Mouse (Mus musculus): ENCODE measurements around the gene Tmem144. TPM values are rescaled to one million over a fixed set of nuclear protein-coding genes. Genes with fewer than 3 reads are reported as not detected.

The Tmem144 gene
- polyA plus RNA-seq, 1 experiment from 2014 or later, result 2.0 TPM

GRCm38 (mm10) chr3:79886357-79887091, 34.0 kb upstream of the Tmem144 start:
- Histone ChIP-seq H3K9ac (ENCODE audit: low read length) (no peak overlapping the region), H3K4me2 (no peak overlapping the region), H3K27ac (ENCODE audit: low read depth, low read length) (no peak overlapping the region), H3K4me1 (ENCODE audit: control insufficient read depth, insufficient read depth, low read length) (no peaks in the 10 kb centered on the region), H3K4me3 (ENCODE audit: low read depth, low read length) (no peak overlapping the region), H3K27me3 (ENCODE audit: control insufficient read depth, insufficient read depth, low read length) (no peaks in the 10 kb centered on the region), H3K9me3 (ENCODE audit: control insufficient read depth, low read length) (no peaks in the 10 kb centered on the region), H3K36me3 (ENCODE audit: control insufficient read depth, insufficient read depth, low read length) (no peaks in the 10 kb centered on the region)
- no peak for ATAC-seq (ENCODE audit: low FRiP score)
- 90% methylated on average over 23 of the region's 23 CpGs for WGBS
- DNase-seq (ENCODE audit: low spot score, missing footprints), result no peak

GRCm38 (mm10) chr3:79885686-79886356, 33.2 kb upstream of the Tmem144 start:
- Histone ChIP-seq H3K36me3 (ENCODE audit: control insufficient read depth, insufficient read depth, low read length) (no peaks in the 10 kb centered on the region), H3K4me3 (ENCODE audit: low read depth, low read length) (no peak overlapping the region), H3K4me1 (ENCODE audit: control insufficient read depth, insufficient read depth, low read length) (no peaks in the 10 kb centered on the region), H3K4me2 (no peak overlapping the region), H3K27me3 (ENCODE audit: control insufficient read depth, insufficient read depth, low read length) (no peaks in the 10 kb centered on the region), H3K9me3 (ENCODE audit: control insufficient read depth, low read length) (no peaks in the 10 kb centered on the region), H3K9ac (ENCODE audit: low read length) (no peak overlapping the region), H3K27ac (ENCODE audit: low read depth, low read length) (no peak overlapping the region)
- 82% methylated on average over 19 of the region's 19 CpGs for WGBS
- DNase-seq (ENCODE audit: low spot score, missing footprints), result no peak
- no peak for ATAC-seq (ENCODE audit: low FRiP score)

DNA sequence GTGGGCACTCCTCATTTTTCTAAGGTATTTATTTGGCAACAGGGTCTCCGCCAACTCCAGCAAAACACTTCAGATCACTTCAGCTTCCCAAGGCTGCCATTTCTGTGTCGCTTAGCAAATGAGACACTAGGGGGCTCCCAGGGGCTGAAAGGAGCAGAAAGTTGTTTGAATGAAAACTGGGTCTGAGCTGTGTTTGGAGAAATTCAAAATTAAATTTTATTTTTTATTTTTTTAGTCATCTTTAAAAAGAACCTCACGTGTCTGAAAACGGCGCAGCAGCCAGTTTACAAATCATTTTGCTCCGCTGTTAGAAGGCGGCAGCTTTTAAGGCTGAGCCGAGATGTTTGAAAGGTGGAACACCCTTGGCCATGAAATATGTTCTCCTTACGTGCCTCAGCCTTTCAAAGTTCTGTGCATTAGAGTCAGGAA, 32.2 kb upstream of the Tmem144 start:
- ATAC-seq (ENCODE audit: low FRiP score) (0 out of 2 replicates have a peak, but pooled peaks have one; percentile 10), DNase-seq (ENCODE audit: low spot score, missing footprints) (peak; percentile 89)
- Histone ChIP-seq H3K9me3 (ENCODE audit: control insufficient read depth, low read length) (no peaks in the 10 kb centered on the region), H3K36me3 (ENCODE audit: control insufficient read depth, insufficient read depth, low read length) (no peaks in the 10 kb centered on the region), H3K4me3 (ENCODE audit: low read depth, low read length) (no peak overlapping the region), H3K4me2 (no peak overlapping the region), H3K4me1 (ENCODE audit: control insufficient read depth, insufficient read depth, low read length) (no peaks in the 10 kb centered on the region), H3K27me3 (ENCODE audit: control insufficient read depth, insufficient read depth, low read length) (no peaks in the 10 kb centered on the region), H3K27ac (ENCODE audit: low read depth, low read length) (no peak overlapping the region), H3K9ac (ENCODE audit: low read length) (no peak overlapping the region)
- 53% methylated on average over 9 of the region's 9 CpGs for WGBS

GRCm38 (mm10) chr3:79884305-79884704, 31.7 kb upstream of the Tmem144 start, which contains the start of gene Fam198b:
Gene Fam198b (plus strand): TSS chr3:79884533.
- Histone ChIP-seq H3K4me3 (ENCODE audit: low read depth, low read length) (no peak within 1 kb of the TSS), H3K36me3 (ENCODE audit: control insufficient read depth, insufficient read depth, low read length) (no peaks in the 10 kb centered on the region), H3K4me1 (ENCODE audit: control insufficient read depth, insufficient read depth, low read length) (no peaks in the 10 kb centered on the region; the same call in 1 of the 2 replicates), H3K9me3 (ENCODE audit: control insufficient read depth, low read length) (no peaks in the 10 kb centered on the region), H3K9ac (ENCODE audit: low read length) (no peak within 1 kb of the TSS), H3K27me3 (ENCODE audit: control insufficient read depth, insufficient read depth, low read length) (no peaks in the 10 kb centered on the region), H3K4me2 (no peak within 1 kb of the TSS), H3K27ac (ENCODE audit: low read depth, low read length) (no peak within 1 kb of the TSS)
- DNase-seq (ENCODE audit: low spot score, missing footprints) (no peak), ATAC-seq (ENCODE audit: low FRiP score) (0 out of 2 replicates have a peak, but pooled peaks have one; percentile 15)
- 66% methylated on average over 5 of the region's 5 CpGs for WGBS

- Histone ChIP-seq H3K4me3 (ENCODE audit: low read depth, low read length) (no peak overlapping the region), H3K9me3 (ENCODE audit: control insufficient read depth, low read length) (no peaks in the 10 kb centered on the region), H3K9ac (ENCODE audit: low read length) (no peak overlapping the region), H3K4me2 (no peak overlapping the region), H3K4me1 (ENCODE audit: control insufficient read depth, insufficient read depth, low read length) (peaks cover 5% of the 10 kb centered on the region), H3K27me3 (ENCODE audit: control insufficient read depth, insufficient read depth, low read length) (no peaks in the 10 kb centered on the region), H3K36me3 (ENCODE audit: control insufficient read depth, insufficient read depth, low read length) (no peaks in the 10 kb centered on the region), H3K27ac (ENCODE audit: low read depth, low read length) (no peak overlapping the region)
- DNase-seq (ENCODE audit: low spot score, missing footprints) (peak; percentile 87), ATAC-seq (ENCODE audit: low FRiP score) (peak; percentile 59; the same call in 1 of the 2 replicates)
- 44% methylated on average over 7 of the region's 7 CpGs for WGBS
Measured at GRCm38 (mm10) chr3:79883092-79883491, 30.5 kb upstream of the Tmem144 start.

DNA sequence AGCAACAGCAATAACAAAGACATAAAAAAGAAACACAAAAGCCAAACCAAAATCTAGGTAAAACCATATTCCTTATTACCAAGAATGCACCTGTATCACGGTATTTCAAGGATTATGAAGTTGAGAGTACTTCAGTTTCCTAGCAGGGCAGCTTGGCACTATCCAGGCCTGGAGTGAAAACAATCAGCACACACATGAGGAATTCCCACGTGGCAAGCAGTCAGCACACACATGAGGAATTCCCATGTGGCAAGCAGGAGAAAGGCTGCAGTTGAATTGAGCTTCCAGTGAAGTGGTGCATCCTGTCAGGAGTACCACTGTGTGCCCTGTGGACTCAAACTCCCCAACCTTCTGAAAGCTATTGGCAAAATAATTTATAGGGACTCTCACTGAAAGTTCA, 29.1 kb upstream of the Tmem144 start:
- Histone ChIP-seq H3K27ac (ENCODE audit: low read depth, low read length) (no peak overlapping the region), H3K4me3 (ENCODE audit: low read depth, low read length) (no peak overlapping the region), H3K4me1 (ENCODE audit: control insufficient read depth, insufficient read depth, low read length) (peaks cover 5% of the 10 kb centered on the region), H3K4me2 (no peak overlapping the region), H3K36me3 (ENCODE audit: control insufficient read depth, insufficient read depth, low read length) (no peaks in the 10 kb centered on the region), H3K9ac (ENCODE audit: low read length) (no peak overlapping the region), H3K9me3 (ENCODE audit: control insufficient read depth, low read length) (no peaks in the 10 kb centered on the region), H3K27me3 (ENCODE audit: control insufficient read depth, insufficient read depth, low read length) (no peaks in the 10 kb centered on the region)
- ATAC-seq (ENCODE audit: low FRiP score), result no peak
- DNase-seq (ENCODE audit: low spot score, missing footprints), result no peak
- 56% methylated on average over 2 of the region's 2 CpGs for WGBS

DNA sequence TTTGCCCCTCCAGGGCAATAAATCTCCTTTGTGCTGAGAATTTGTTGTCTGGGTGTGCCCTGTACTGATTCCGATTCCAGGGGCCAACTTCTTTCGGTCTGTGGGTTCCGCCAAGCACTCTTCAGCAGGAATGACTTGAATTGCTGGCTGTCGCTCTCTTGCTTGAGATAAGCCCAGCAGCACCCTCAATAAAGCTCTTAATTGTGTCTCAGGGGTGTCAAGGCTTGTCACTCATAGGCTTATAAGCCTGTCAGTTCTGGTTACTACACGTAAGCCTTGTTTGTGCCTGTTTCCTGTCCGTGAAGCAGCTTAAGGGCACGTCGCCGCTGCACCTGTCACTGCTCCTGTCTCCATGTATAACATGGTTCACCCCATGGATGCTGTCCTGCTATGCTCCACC, 26.7 kb upstream of the Tmem144 start:
- Histone ChIP-seq H3K27me3 (ENCODE audit: control insufficient read depth, insufficient read depth, low read length) (no peaks in the 10 kb centered on the region), H3K36me3 (ENCODE audit: control insufficient read depth, insufficient read depth, low read length) (no peaks in the 10 kb centered on the region), H3K4me3 (ENCODE audit: low read depth, low read length) (no peak overlapping the region), H3K4me1 (ENCODE audit: control insufficient read depth, insufficient read depth, low read length) (peaks cover 5% of the 10 kb centered on the region), H3K9ac (ENCODE audit: low read length) (no peak overlapping the region), H3K9me3 (ENCODE audit: control insufficient read depth, low read length) (no peaks in the 10 kb centered on the region), H3K4me2 (no peak overlapping the region), H3K27ac (ENCODE audit: low read depth, low read length) (no peak overlapping the region)
- ATAC-seq (ENCODE audit: low FRiP score), result peak; percentile 49; the same call in 1 of the 2 replicates
- DNase-seq (ENCODE audit: low spot score, missing footprints), result no peak
- WGBS, result 46% methylated on average over 9 of the region's 9 CpGs

DNA sequence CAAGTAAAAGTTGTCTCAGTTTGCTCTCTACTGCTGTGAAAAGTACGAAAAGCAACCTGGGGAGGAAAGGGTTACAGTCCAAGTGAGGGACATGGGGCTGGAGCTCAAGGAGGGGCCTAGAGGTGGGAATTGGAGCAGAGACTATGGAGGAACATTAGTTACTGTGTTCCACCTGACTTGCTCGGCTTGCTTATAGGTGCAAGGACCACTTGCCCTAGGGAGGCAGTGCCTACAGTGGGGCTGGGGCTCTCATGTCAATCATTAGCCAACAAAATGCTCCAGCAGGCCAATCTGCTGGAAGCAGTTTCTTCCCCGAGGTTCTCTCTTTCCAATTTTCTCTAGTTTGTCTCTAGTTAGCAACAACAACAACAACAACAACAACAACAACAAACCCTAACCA, 25.8 kb upstream of the Tmem144 start:
- no peak for DNase-seq (ENCODE audit: low spot score, missing footprints)
- H3K36me3 ChIP-seq (ENCODE audit: control insufficient read depth, insufficient read depth, low read length), result no peaks in the 10 kb centered on the region
- WGBS, result 82% methylated on average over 3 of the region's 3 CpGs
- no peak for ATAC-seq (ENCODE audit: low FRiP score)
- H3K9ac ChIP-seq (ENCODE audit: low read length), result no peak overlapping the region
- H3K4me2 ChIP-seq, result no peak overlapping the region
- no peaks in the 10 kb centered on the region for H3K9me3 ChIP-seq (ENCODE audit: control insufficient read depth, low read length)
- no peak overlapping the region for H3K4me3 ChIP-seq (ENCODE audit: low read depth, low read length)
- peaks cover 5% of the 10 kb centered on the region for H3K4me1 ChIP-seq (ENCODE audit: control insufficient read depth, insufficient read depth, low read length)
- no peaks in the 10 kb centered on the region for H3K27me3 ChIP-seq (ENCODE audit: control insufficient read depth, insufficient read depth, low read length)
- no peak overlapping the region for H3K27ac ChIP-seq (ENCODE audit: low read depth, low read length)

- Histone ChIP-seq H3K27me3 (ENCODE audit: control insufficient read depth, insufficient read depth, low read length) (no peaks in the 10 kb centered on the region), H3K27ac (ENCODE audit: low read depth, low read length) (no peak overlapping the region), H3K9ac (ENCODE audit: low read length) (no peak overlapping the region), H3K4me2 (no peak overlapping the region), H3K4me3 (ENCODE audit: low read depth, low read length) (no peak overlapping the region), H3K9me3 (ENCODE audit: control insufficient read depth, low read length) (no peaks in the 10 kb centered on the region), H3K36me3 (ENCODE audit: control insufficient read depth, insufficient read depth, low read length) (no peaks in the 10 kb centered on the region), H3K4me1 (ENCODE audit: control insufficient read depth, insufficient read depth, low read length) (peaks cover 5% of the 10 kb centered on the region)
- WGBS, result 94% methylated on average over 5 of the region's 5 CpGs
- DNase-seq (ENCODE audit: low spot score, missing footprints) (no peak), ATAC-seq (ENCODE audit: low FRiP score) (no peak)
Measured at GRCm38 (mm10) chr3:79875471-79875870, 22.9 kb upstream of the Tmem144 start.
